Comparison of ENCODE assay signal across 22 mouse cellular contexts in genomic region chr10:67512871-67513270, GRCm38 (mm10). TPM values are rescaled to one million over a fixed set of nuclear protein-coding genes. Genes with fewer than 3 reads are reported as not detected.
"Had no signal": no experiment of that assay in that cellular context is flagged by ENCODE, and none has a peak within 500 bp of the region (broad histone marks: within the 10 kb centered on the region; RNA-seq: fewer than 3 reads in every experiment).

No protein-coding gene starts in this region.

- DNase-seq: gastrocnemius, postnatal 14 days; gastrocnemius, postnatal 36 days; heart, adult 2 months; kidney, adult 11 months; kidney, adult 2 months; kidney, adult 9 months; kidney, postnatal 14 days; kidney, postnatal 36 days; layer of hippocampus, adult 9-11 months; liver; liver, embryonic 13.5 days had no signal

- H3K36me3 ChIP-seq: heart, embryonic 13.5 days; heart, embryonic 15.5 days; hindbrain, embryonic 13.5 days; hindbrain, embryonic 15.5 days; kidney, embryonic 15.5 days; limb, embryonic 10.5 days; limb, embryonic 12.5 days; liver, embryonic 13.5 days had no signal

- H3K27ac ChIP-seq: heart, adult 2 months; heart, embryonic 13.5 days; heart, embryonic 15.5 days; hindbrain, embryonic 13.5 days; hindbrain, embryonic 15.5 days; hindbrain, postnatal 0 days; kidney, embryonic 15.5 days; kidney, postnatal 0 days; left cerebral cortex, adult 2 months; limb, embryonic 10.5 days; limb, embryonic 12.5 days; liver, embryonic 13.5 days had no signal

- H3K4me3 ChIP-seq: heart, adult 2 months; heart, embryonic 13.5 days; heart, embryonic 15.5 days; hindbrain, embryonic 13.5 days; hindbrain, embryonic 15.5 days; kidney, embryonic 15.5 days; left cerebral cortex, adult 2 months; limb, embryonic 10.5 days; limb, embryonic 12.5 days; liver, embryonic 13.5 days had no signal

- H3K27me3 ChIP-seq: heart, embryonic 13.5 days; heart, embryonic 15.5 days; hindbrain, embryonic 13.5 days; hindbrain, embryonic 15.5 days; kidney, embryonic 15.5 days; limb, embryonic 12.5 days; liver, embryonic 13.5 days had no signal

- H3K4me1 ChIP-seq: heart, embryonic 13.5 days; hindbrain, embryonic 13.5 days; hindbrain, embryonic 15.5 days; kidney, embryonic 15.5 days; limb, embryonic 10.5 days; limb, embryonic 12.5 days; liver, embryonic 13.5 days had no signal

RNA-seq across cellular contexts. Expression of gene Egr2, which starts 22.4 kb away (rescaled TPM):
- polyA plus RNA-seq: intestine, embryonic 14.5 days had no signal
